Mouse (Mus musculus) brain, embryonic 14.5 days (tissue): ENCODE measurements around the gene Nat8f2.

Experiments
- CTCF ChIP-seq: fragments of 200-500 bp; IDR thresholded peaks from 2 replicates; pipeline ENCODE4 v1.5.1; 2012; ENCODE audit warnings: inconsistent platforms, mild to moderate bottlenecking, moderate library complexity, borderline replicate concordance; ENCODE audit not compliant: insufficient read depth, insufficient read length; ENCODE audit errors: extremely low read depth
- POLR2A ChIP-seq: fragments of 200-500 bp; IDR thresholded peaks from 2 replicates; pipeline ENCODE4 v1.6.1; 2012; ENCODE audit warnings: mild to moderate bottlenecking, inconsistent platforms, borderline replicate concordance; ENCODE audit not compliant: poor library complexity, insufficient read depth, insufficient read length, severe bottlenecking; ENCODE audit errors: extremely low read depth

- TF ChIP-seq POLR2A (no peak), CTCF (no peak)
Observed at GRCm38 (mm10) chr6:85846921-85847320, 22.0 kb downstream of the Nat8f2 start.
